Mouse (Mus musculus) c-Kit-positive CD71-positive TER-119-positive erythroid progenitor cells, embryonic 14.5 days (primary cell): ENCODE measurements around the gene Vsig8.
A peak's percentile ranks its signal among the peaks of the same experiment; 100 is the strongest.

Source experiments
- DNase-seq: peaks from one replicate; pipeline ENCODE4 v3.0.0-alpha.2; 2013; ENCODE audit warnings: low spot score

The Vsig8 gene

GRCm38 (mm10) chr1:172555638-172556037 lies at the start of gene Vsig8:
Gene Vsig8, plus strand, starts transcription at chr1:172555938.
- DNase-seq: no peak

- no peak for DNase-seq
Measured at GRCm38 (mm10) chr1:172507001-172507400, 48.7 kb upstream of the Vsig8 start.

- no peak for DNase-seq
Measured at GRCm38 (mm10) chr1:172507701-172508100, 48.0 kb upstream of the Vsig8 start.

GRCm38 (mm10) chr1:172508172-172508571 lies 47.6 kb upstream of the Vsig8 start:
- DNase-seq: no peak

- no peak for DNase-seq
Measured at GRCm38 (mm10) chr1:172509235-172509634, 46.5 kb upstream of the Vsig8 start.

- DNase-seq: no peak
Measured at GRCm38 (mm10) chr1:172509983-172510382, 45.8 kb upstream of the Vsig8 start.

- DNase-seq: no peak
Measured at GRCm38 (mm10) chr1:172510421-172510972, 45.2 kb upstream of the Vsig8 start.

- DNase-seq: no peak
Measured at GRCm38 (mm10) chr1:172512962-172513361, 42.8 kb upstream of the Vsig8 start.

- no peak for DNase-seq
Measured at GRCm38 (mm10) chr1:172513525-172514212, 42.1 kb upstream of the Vsig8 start.

GRCm38 (mm10) chr1:172514213-172514529 lies 41.6 kb upstream of the Vsig8 start:
- no peak for DNase-seq

GRCm38 (mm10) chr1:172514551-172515268 lies 41.0 kb upstream of the Vsig8 start:
- no peak for DNase-seq

- DNase-seq: no peak
Measured at GRCm38 (mm10) chr1:172515396-172515795, 40.3 kb upstream of the Vsig8 start.

GRCm38 (mm10) chr1:172518013-172518412 lies 37.7 kb upstream of the Vsig8 start:
- no peak for DNase-seq

- DNase-seq: no peak
Measured at GRCm38 (mm10) chr1:172519644-172520043, 36.1 kb upstream of the Vsig8 start.

- no peak for DNase-seq
Measured at GRCm38 (mm10) chr1:172520576-172521440, 34.9 kb upstream of the Vsig8 start, which contains the start of gene Cfap45. Gene Cfap45, plus strand, starts transcription at chr1:172520801.

GRCm38 (mm10) chr1:172522524-172522923 lies 33.2 kb upstream of the Vsig8 start:
- no peak for DNase-seq

GRCm38 (mm10) chr1:172523699-172524101 lies 32.0 kb upstream of the Vsig8 start:
- no peak for DNase-seq

- DNase-seq: no peak
Measured at GRCm38 (mm10) chr1:172525027-172525764, 30.5 kb upstream of the Vsig8 start.

GRCm38 (mm10) chr1:172525971-172526370 lies 29.8 kb upstream of the Vsig8 start:
- no peak for DNase-seq

- DNase-seq: peak; percentile 34
Measured at GRCm38 (mm10) chr1:172526380-172527081, 29.2 kb upstream of the Vsig8 start.

- DNase-seq: no peak
Measured at GRCm38 (mm10) chr1:172527431-172527830, 28.3 kb upstream of the Vsig8 start.
